Mouse (Mus musculus): ENCODE results near the gene Adgrl2. TPM values are rescaled to one million over a fixed set of nuclear protein-coding genes. Genes with fewer than 3 reads are reported as not detected.
A peak's percentile ranks its signal among the peaks of the same experiment; 100 is the strongest.

The Adgrl2 gene
- polyA plus RNA-seq, 1 experiment from 2014 or later: 132 TPM

- no peaks in the 10 kb centered on the region for H3K36me3 ChIP-seq (ENCODE audit: control insufficient read depth, insufficient read depth)
- 78% methylated on average over 10 of the region's 10 CpGs for WGBS
- H3K9me3 ChIP-seq (ENCODE audit: control insufficient read depth, low read length): no peaks in the 10 kb centered on the region
- H3K4me2 ChIP-seq (ENCODE audit: low read length): no peak overlapping the region
- peaks cover 53% of the 10 kb centered on the region for H3K4me1 ChIP-seq (replicated peaks; ENCODE audit: control insufficient read depth, insufficient read depth, low read length)
- H3K4me3 ChIP-seq (replicated peaks; ENCODE audit: low read length): no peak overlapping the region
- ATAC-seq: no peak; the same call in 1 of the 2 replicates
- H3K9ac ChIP-seq (replicated peaks; ENCODE audit: low read depth, low read length): no peak overlapping the region
- no peak overlapping the region for H3K27ac ChIP-seq (ENCODE audit: low read length)
- H3K27me3 ChIP-seq (replicated peaks; ENCODE audit: control insufficient read depth, insufficient read depth, low read length): no peaks in the 10 kb centered on the region
Observed at GRCm38 (mm10) chr3:148960215-148960614, 30.1 kb downstream of the Adgrl2 start.

GRCm38 (mm10) chr3:148959327-148960025 is 30.9 kb downstream of the Adgrl2 start:
- peak overlapping the region; percentile 31 for H3K4me3 ChIP-seq (replicated peaks; ENCODE audit: low read length)
- no peak overlapping the region for H3K27ac ChIP-seq (ENCODE audit: low read length)
- H3K36me3 ChIP-seq (ENCODE audit: control insufficient read depth, insufficient read depth): no peaks in the 10 kb centered on the region
- no peaks in the 10 kb centered on the region for H3K9me3 ChIP-seq (ENCODE audit: control insufficient read depth, low read length)
- peak overlapping the region; percentile 42 for H3K9ac ChIP-seq (replicated peaks; ENCODE audit: low read depth, low read length)
- peak overlapping the region; percentile 58 for H3K4me2 ChIP-seq (ENCODE audit: low read length)
- 7% methylated on average over 15 of the region's 15 CpGs for WGBS
- no peaks in the 10 kb centered on the region for H3K27me3 ChIP-seq (replicated peaks; ENCODE audit: control insufficient read depth, insufficient read depth, low read length)
- ATAC-seq: peak; percentile 53
- H3K4me1 ChIP-seq (replicated peaks; ENCODE audit: control insufficient read depth, insufficient read depth, low read length): peaks cover 51% of the 10 kb centered on the region

DNA sequence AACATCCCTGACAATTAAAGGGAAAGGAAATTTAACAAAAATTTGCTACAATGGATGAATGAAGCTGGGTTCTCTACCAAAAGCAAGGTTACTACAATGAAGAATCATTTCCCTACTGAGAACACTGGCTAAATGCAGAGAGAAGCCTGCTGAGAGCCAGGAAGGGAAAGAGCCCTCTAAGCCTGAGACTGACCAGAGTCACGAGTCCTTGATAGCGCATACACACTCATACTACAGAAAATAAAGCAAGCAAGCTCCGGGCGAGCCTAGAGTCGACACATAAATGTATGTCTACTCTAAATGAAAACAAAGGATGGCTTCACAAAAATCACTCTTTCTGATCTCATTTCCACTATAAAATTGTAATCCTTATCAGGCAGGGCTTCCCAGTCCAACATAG is 31.6 kb downstream of the Adgrl2 start:
- Histone ChIP-seq H3K36me3 (ENCODE audit: control insufficient read depth, insufficient read depth) (no peaks in the 10 kb centered on the region), H3K27ac (ENCODE audit: low read length) (no peak overlapping the region), H3K4me1 (replicated peaks; ENCODE audit: control insufficient read depth, insufficient read depth, low read length) (peaks cover 51% of the 10 kb centered on the region), H3K27me3 (replicated peaks; ENCODE audit: control insufficient read depth, insufficient read depth, low read length) (no peaks in the 10 kb centered on the region), H3K4me3 (replicated peaks; ENCODE audit: low read length) (no peak overlapping the region), H3K9me3 (ENCODE audit: control insufficient read depth, low read length) (no peaks in the 10 kb centered on the region), H3K9ac (replicated peaks; ENCODE audit: low read depth, low read length) (peak overlapping the region; percentile 42), H3K4me2 (ENCODE audit: low read length) (peak overlapping the region; percentile 58; the same call in 1 of the 2 replicates)
- WGBS: 63% methylated on average over 5 of the region's 5 CpGs
- ATAC-seq: no peak

- H3K4me2 ChIP-seq (ENCODE audit: low read length): no peak overlapping the region
- ATAC-seq: no peak
- H3K4me3 ChIP-seq (replicated peaks; ENCODE audit: low read length): no peak overlapping the region
- H3K9me3 ChIP-seq (ENCODE audit: control insufficient read depth, low read length): no peaks in the 10 kb centered on the region
- H3K9ac ChIP-seq (replicated peaks; ENCODE audit: low read depth, low read length): no peak overlapping the region
- H3K27ac ChIP-seq (ENCODE audit: low read length): no peak overlapping the region
- 44% methylated on average over 9 of the region's 9 CpGs for WGBS
- H3K36me3 ChIP-seq (ENCODE audit: control insufficient read depth, insufficient read depth): no peaks in the 10 kb centered on the region
- peaks cover 51% of the 10 kb centered on the region for H3K4me1 ChIP-seq (replicated peaks; ENCODE audit: control insufficient read depth, insufficient read depth, low read length)
- no peaks in the 10 kb centered on the region for H3K27me3 ChIP-seq (replicated peaks; ENCODE audit: control insufficient read depth, insufficient read depth, low read length)
Observed at GRCm38 (mm10) chr3:148958185-148958584, 32.2 kb downstream of the Adgrl2 start.

DNA sequence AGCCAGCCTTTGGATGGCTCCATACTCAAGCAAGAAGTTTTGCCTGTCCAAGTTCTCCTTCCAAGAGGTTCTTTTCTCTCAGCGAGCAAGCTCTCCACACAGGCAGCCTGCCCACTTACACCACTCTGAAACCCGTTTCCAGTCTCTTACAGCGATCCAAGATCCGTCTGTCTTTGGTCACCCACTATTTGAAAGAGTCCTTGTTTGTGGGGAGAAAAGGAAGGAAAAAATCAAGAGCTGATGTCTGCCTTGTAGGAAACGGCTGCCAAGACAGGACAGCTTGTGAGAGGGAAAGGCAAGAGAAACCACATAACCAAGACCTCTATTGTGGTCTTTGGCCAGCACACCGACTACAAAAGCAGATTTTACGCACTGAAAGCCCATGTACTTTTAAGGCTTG is 33.5 kb downstream of the Adgrl2 start:
- H3K36me3 ChIP-seq (ENCODE audit: control insufficient read depth, insufficient read depth): no peaks in the 10 kb centered on the region
- H3K4me1 ChIP-seq (replicated peaks; ENCODE audit: control insufficient read depth, insufficient read depth, low read length): peaks cover 49% of the 10 kb centered on the region
- peak overlapping the region; percentile 21 for H3K4me2 ChIP-seq (ENCODE audit: low read length)
- no peaks in the 10 kb centered on the region for H3K9me3 ChIP-seq (ENCODE audit: control insufficient read depth, low read length)
- no peaks in the 10 kb centered on the region for H3K27me3 ChIP-seq (replicated peaks; ENCODE audit: control insufficient read depth, insufficient read depth, low read length)
- no peak overlapping the region for H3K9ac ChIP-seq (replicated peaks; ENCODE audit: low read depth, low read length)
- ATAC-seq: peak; percentile 70
- H3K4me3 ChIP-seq (replicated peaks; ENCODE audit: low read length): no peak overlapping the region
- 38% methylated on average over 7 of the region's 7 CpGs for WGBS
- peak overlapping the region; percentile 35; the same call in 1 of the 2 replicates for H3K27ac ChIP-seq (ENCODE audit: low read length)

- no peaks in the 10 kb centered on the region for H3K36me3 ChIP-seq (ENCODE audit: control insufficient read depth, insufficient read depth)
- H3K27me3 ChIP-seq (replicated peaks; ENCODE audit: control insufficient read depth, insufficient read depth, low read length): no peaks in the 10 kb centered on the region
- H3K4me2 ChIP-seq (ENCODE audit: low read length): peak overlapping the region; percentile 25
- H3K9ac ChIP-seq (replicated peaks; ENCODE audit: low read depth, low read length): no peak overlapping the region
- peak; percentile 47; the same call in 1 of the 2 replicates for ATAC-seq
- no peaks in the 10 kb centered on the region for H3K9me3 ChIP-seq (ENCODE audit: control insufficient read depth, low read length)
- peak overlapping the region; percentile 47; the same call in 1 of the 2 replicates for H3K27ac ChIP-seq (ENCODE audit: low read length)
- 36% methylated on average over 8 of the region's 8 CpGs for WGBS
- H3K4me3 ChIP-seq (replicated peaks; ENCODE audit: low read length): no peak overlapping the region
- H3K4me1 ChIP-seq (replicated peaks; ENCODE audit: control insufficient read depth, insufficient read depth, low read length): peaks cover 32% of the 10 kb centered on the region
Observed at GRCm38 (mm10) chr3:148949796-148950195, 40.6 kb downstream of the Adgrl2 start.

DNA sequence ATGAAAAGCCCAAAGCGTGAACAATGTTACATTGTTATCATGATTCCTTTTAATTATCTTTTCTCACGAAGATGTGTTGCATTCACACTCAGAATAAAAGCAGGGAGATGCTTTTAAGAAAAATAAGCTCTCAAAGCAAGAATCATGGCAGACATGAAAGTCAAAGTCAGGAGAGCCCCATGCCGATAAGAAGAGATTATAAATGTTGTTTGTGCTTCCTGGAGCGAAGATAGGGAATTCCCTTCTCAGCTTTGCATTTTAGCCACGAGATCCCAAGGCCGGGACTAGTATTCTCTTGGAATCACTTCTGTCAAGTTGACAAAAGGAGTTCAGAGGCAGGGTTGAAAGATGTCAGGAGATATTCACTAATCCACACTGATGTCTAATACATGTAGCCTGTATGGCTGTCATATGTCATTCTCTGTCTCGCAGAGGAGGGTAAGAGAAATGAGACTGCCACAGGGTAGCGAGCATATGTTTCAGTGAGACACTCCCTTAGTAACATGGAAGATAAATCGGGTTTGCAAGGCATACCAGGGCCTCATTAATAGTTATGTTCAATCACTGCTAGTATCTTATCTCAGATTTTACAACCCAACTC is 42.5 kb downstream of the Adgrl2 start:
- H3K9ac ChIP-seq (replicated peaks; ENCODE audit: low read depth, low read length): 0 out of 2 replicates have a peak overlapping the region, but pooled peaks have one; percentile 11
- no peaks in the 10 kb centered on the region for H3K9me3 ChIP-seq (ENCODE audit: control insufficient read depth, low read length)
- H3K4me1 ChIP-seq (replicated peaks; ENCODE audit: control insufficient read depth, insufficient read depth, low read length): peaks cover 41% of the 10 kb centered on the region
- peak overlapping the region; percentile 6; the same call in 1 of the 2 replicates for H3K4me2 ChIP-seq (ENCODE audit: low read length)
- peak overlapping the region; percentile 19 for H3K27ac ChIP-seq (ENCODE audit: low read length)
- 0 out of 2 replicates have a peak, but pooled peaks have one; percentile 49 for ATAC-seq
- 39% methylated on average over 9 of the region's 9 CpGs for WGBS
- no peaks in the 10 kb centered on the region for H3K27me3 ChIP-seq (replicated peaks; ENCODE audit: control insufficient read depth, insufficient read depth, low read length)
- no peak overlapping the region for H3K4me3 ChIP-seq (replicated peaks; ENCODE audit: low read length)
- no peaks in the 10 kb centered on the region for H3K36me3 ChIP-seq (ENCODE audit: control insufficient read depth, insufficient read depth)

DNA sequence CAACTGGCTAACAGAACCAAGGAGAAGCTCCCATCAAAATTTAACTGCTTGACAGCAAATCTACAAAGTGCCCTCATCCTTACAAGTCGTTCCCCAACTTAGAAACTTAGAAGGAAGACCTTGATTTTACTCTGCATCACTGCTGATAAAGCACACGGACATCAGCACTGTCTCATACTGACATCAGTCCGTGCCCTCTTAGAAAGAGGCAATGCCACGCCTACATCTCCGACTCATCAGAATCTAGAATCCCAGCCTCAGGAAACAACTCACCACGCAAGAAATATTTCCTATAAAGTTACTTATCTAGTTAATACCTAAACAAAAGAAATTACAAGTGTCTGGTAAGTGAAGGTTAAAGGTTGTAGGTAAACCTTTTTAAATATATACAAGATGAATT is 43.1 kb downstream of the Adgrl2 start:
- Histone ChIP-seq H3K4me1 (replicated peaks; ENCODE audit: control insufficient read depth, insufficient read depth, low read length) (peaks cover 41% of the 10 kb centered on the region), H3K4me2 (ENCODE audit: low read length) (no peak overlapping the region), H3K27ac (ENCODE audit: low read length) (no peak overlapping the region), H3K4me3 (replicated peaks; ENCODE audit: low read length) (no peak overlapping the region), H3K9ac (replicated peaks; ENCODE audit: low read depth, low read length) (no peak overlapping the region), H3K9me3 (ENCODE audit: control insufficient read depth, low read length) (no peaks in the 10 kb centered on the region), H3K36me3 (ENCODE audit: control insufficient read depth, insufficient read depth) (no peaks in the 10 kb centered on the region), H3K27me3 (replicated peaks; ENCODE audit: control insufficient read depth, insufficient read depth, low read length) (no peaks in the 10 kb centered on the region)
- WGBS: 79% methylated on average over 6 of the region's 6 CpGs
- ATAC-seq: no peak

DNA sequence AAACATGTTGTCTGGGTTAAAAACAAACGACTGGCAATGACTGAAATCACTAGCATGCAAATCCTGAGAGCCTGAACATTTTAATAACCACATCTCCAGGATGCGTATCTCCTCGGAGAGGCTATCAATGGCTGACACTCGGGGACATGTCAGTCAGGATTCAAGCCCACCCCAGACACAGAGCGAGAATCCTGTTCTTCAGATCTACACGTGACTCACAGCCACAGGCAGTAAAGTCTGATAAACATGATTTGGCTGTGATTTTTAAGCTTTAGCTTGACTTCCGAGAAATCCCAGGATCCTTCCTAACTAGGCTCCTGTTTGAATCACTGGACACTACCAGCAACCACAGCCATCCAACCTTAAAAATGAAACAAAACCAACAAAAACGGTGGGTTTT is 44.8 kb downstream of the Adgrl2 start:
- Histone ChIP-seq H3K36me3 (ENCODE audit: control insufficient read depth, insufficient read depth) (no peaks in the 10 kb centered on the region), H3K4me2 (ENCODE audit: low read length) (peak overlapping the region; percentile 26), H3K4me3 (replicated peaks; ENCODE audit: low read length) (0 out of 2 replicates have a peak overlapping the region, but pooled peaks have one; percentile 3), H3K27me3 (replicated peaks; ENCODE audit: control insufficient read depth, insufficient read depth, low read length) (no peaks in the 10 kb centered on the region), H3K9ac (replicated peaks; ENCODE audit: low read depth, low read length) (peak overlapping the region; percentile 25; the same call in 1 of the 2 replicates), H3K9me3 (ENCODE audit: control insufficient read depth, low read length) (no peaks in the 10 kb centered on the region), H3K27ac (ENCODE audit: low read length) (peak overlapping the region; percentile 12; the same call in 1 of the 2 replicates), H3K4me1 (replicated peaks; ENCODE audit: control insufficient read depth, insufficient read depth, low read length) (peaks cover 41% of the 10 kb centered on the region)
- peak; percentile 46; the same call in 1 of the 2 replicates for ATAC-seq
- WGBS: 11% methylated on average over 8 of the region's 8 CpGs

Data from forebrain, embryonic 16.5 days (tissue).